Mouse (Mus musculus) limb, embryonic 10.5 days (tissue): ENCODE measurements around the gene Pcsk1n. TPM values are rescaled to one million over a fixed set of nuclear protein-coding genes. Genes with fewer than 3 reads are reported as not detected.
"Not testable (repeated sequence)": the region's sequence is repeated elsewhere in the genome, so short reads cannot be mapped to it uniquely, and the experiment has no call there.

ENCODE experiments used
- DNase-seq: peaks from one replicate; pipeline ENCODE4 v3.0.0-alpha.2; 2017; ENCODE audit warnings: low spot score
- H3K27ac ChIP-seq: fragments of 300-500 bp; sonication (generic); 2 replicates; pipeline ENCODE4 v1.5.1; 2016; ENCODE audit warnings: mild to moderate bottlenecking
- H3K27me3 ChIP-seq: fragments of 300-500 bp; sonication (generic); 2 replicates; pipeline ENCODE4 v1.6.1; 2016; ENCODE audit warnings: low read depth, mild to moderate bottlenecking; ENCODE audit not compliant: poor library complexity, severe bottlenecking
- H3K36me3 ChIP-seq: fragments of 300-500 bp; sonication (generic); 2 replicates; pipeline ENCODE4 v1.6.1; 2016; ENCODE audit warnings: mild to moderate bottlenecking, moderate library complexity
- H3K4me1 ChIP-seq: fragments of 300-500 bp; sonication (generic); 2 replicates; pipeline ENCODE4 v1.6.1; 2016
- H3K4me3 ChIP-seq: fragments of 300-500 bp; sonication (generic); 2 replicates; pipeline ENCODE4 v1.5.1; 2016; ENCODE audit warnings: mild to moderate bottlenecking, moderate library complexity
- H3K9me3 ChIP-seq: fragments of 300-500 bp; sonication (generic); replicated peaks from 2 replicates; pipeline ENCODE4 v1.6.1; 2016; ENCODE audit warnings: mild to moderate bottlenecking
- WGBS: fragments of 180-500 bp; shearing (Covaris S2); methylation state at CpG from one replicate; pipeline ENCODE4 v1.1.7; 2016; 5-methylcytosine and 5-hydroxymethylcytosine counted together
- polyA plus RNA-seq: library from polyadenylated mRNA; unstranded; fragments of >200 nt; fragmentation: Nextera tagmentation; extraction: Ambion mirVana; gene quantifications from 2 replicates; pipeline ENCODE4 v1.2.1, GENCODE M21; 2016

The Pcsk1n gene
- polyA plus RNA-seq, 1 experiment from 2014 or later = 0.06 TPM

GRCm38 (mm10) chrX:7910473-7910872 is 9.1 kb upstream of the Pcsk1n start:
- Histone ChIP-seq H3K36me3 (peaks cover 19% of the 10 kb centered on the region), H3K27ac (no peak overlapping the region), H3K4me3 (no peak overlapping the region), H3K9me3 (no peaks in the 10 kb centered on the region), H3K4me1 (no peaks in the 10 kb centered on the region), H3K27me3 (no peaks in the 10 kb centered on the region)
- no peak for DNase-seq
- 70% methylated on average over 6 of the region's 6 CpGs for WGBS

DNA sequence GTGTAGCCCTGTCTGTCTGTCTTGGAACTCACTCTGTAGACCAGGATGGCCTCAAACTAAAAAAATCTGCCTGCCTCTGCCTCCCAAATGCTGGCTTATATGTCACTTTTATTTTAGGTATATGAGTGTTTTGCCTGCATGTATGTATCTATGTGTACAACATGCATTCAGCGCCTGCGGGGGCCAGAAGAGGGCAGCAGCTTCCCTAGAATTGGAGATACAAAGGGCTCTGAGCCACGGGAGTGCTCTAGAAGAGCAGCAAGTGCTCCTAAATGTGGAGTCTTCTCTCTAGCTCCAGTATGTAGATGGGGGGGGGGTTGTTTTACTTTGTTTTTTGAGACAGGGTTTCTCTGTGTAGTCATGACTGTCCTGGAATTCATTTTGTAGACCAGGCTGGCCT is 4.0 kb upstream of the Pcsk1n start:
- DNase-seq = not testable (repeated sequence)
- 18% methylated on average over 3 of the region's 3 CpGs for WGBS

DNA sequence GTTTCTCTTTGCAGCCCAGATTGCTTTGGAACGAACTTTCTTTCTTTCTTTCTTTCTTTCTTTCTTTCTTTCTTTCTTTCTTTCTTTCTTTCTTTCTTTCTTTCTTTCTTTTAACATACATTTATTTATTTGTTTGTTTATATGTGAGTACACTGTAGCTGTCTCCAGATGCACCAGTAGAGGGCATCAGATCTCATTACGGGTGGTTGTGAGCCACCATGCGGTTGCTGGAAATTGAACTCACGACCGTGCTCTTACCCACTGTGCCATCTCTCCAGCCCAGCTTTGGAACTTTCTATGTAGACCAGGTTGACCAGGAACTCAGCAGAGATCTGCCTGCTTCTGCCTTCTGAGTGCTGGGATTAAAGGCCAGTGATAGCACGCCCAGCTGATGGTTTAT is 1.7 kb upstream of the Pcsk1n start:
- not testable (repeated sequence) for H3K27ac ChIP-seq, H3K4me3 ChIP-seq, H3K36me3 ChIP-seq, DNase-seq, H3K9me3 ChIP-seq
- Histone ChIP-seq H3K4me1 (peaks cover 12% of the 10 kb centered on the region), H3K27me3 (peaks cover 50% of the 10 kb centered on the region)
- 73% methylated on average over 6 of the region's 6 CpGs for WGBS

More for the DNA sequence above, 4.0 kb upstream of the Pcsk1n start:
- H3K4me3 ChIP-seq, H3K9me3 ChIP-seq, H3K4me1 ChIP-seq, H3K27ac ChIP-seq, H3K36me3 ChIP-seq: not testable (repeated sequence)
- peaks cover 27% of the 10 kb centered on the region for H3K27me3 ChIP-seq

GRCm38 (mm10) chrX:7922032-7922431 is 2.4 kb downstream of the Pcsk1n start:
- WGBS = 18% methylated on average over 27 of the region's 48 CpGs
- Histone ChIP-seq H3K4me3 (peak overlapping the region; percentile 36), H3K27me3 (peaks cover 91% of the 10 kb centered on the region), H3K36me3 (no peaks in the 10 kb centered on the region), H3K9me3 (no peaks in the 10 kb centered on the region), H3K27ac (no peak overlapping the region), H3K4me1 (peaks cover 12% of the 10 kb centered on the region)
- DNase-seq = peak; percentile 47

- Histone ChIP-seq H3K36me3 (peaks cover 23% of the 10 kb centered on the region), H3K27ac (no peak overlapping the region), H3K4me3 (no peak overlapping the region), H3K4me1 (peaks cover 6% of the 10 kb centered on the region; the same call in 1 of the 2 replicates), H3K27me3 (peaks cover 85% of the 10 kb centered on the region), H3K9me3 (0 out of 2 replicates have a peak, but pooled peaks cover 2% of the 10 kb centered on the region)
- DNase-seq = no peak
- WGBS = 70% methylated on average over 6 of the region's 6 CpGs
Measured at GRCm38 (mm10) chrX:7926266-7926665, 6.6 kb downstream of the Pcsk1n start.

DNA sequence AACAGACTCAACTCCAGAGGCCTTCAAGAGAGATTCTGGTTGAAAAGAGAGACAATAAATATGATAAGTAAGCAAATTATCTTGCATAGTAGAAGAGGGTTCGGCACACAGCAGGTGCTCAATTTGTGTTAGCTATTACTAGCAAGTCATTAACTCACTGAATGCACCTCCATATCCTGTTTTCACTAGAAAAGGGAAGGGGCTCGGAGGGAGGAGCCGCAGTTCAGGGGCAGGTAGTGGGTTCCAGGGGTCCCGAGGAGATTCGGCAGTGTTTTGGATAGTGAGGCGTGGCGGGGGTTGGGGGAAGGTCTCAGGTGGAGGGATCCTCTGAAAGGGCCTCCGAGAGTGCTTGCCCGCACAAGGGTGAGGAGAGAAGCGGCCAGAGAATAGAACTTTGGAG is 7.5 kb downstream of the Pcsk1n start:
- Histone ChIP-seq H3K36me3 (peaks cover 31% of the 10 kb centered on the region), H3K27ac (no peak overlapping the region), H3K9me3 (0 out of 2 replicates have a peak, but pooled peaks cover 2% of the 10 kb centered on the region), H3K27me3 (peaks cover 77% of the 10 kb centered on the region), H3K4me3 (no peak overlapping the region), H3K4me1 (peaks cover 3% of the 10 kb centered on the region; the same call in 1 of the 2 replicates)
- 17% methylated on average over 10 of the region's 10 CpGs for WGBS
- no peak for DNase-seq

- Histone ChIP-seq H3K4me1 (no peaks in the 10 kb centered on the region), H3K27me3 (peaks cover 65% of the 10 kb centered on the region), H3K4me3 (no peak within 1 kb of the TSS), H3K27ac (no peak within 1 kb of the TSS), H3K36me3 (peaks cover 42% of the 10 kb centered on the region), H3K9me3 (0 out of 2 replicates have a peak, but pooled peaks cover 2% of the 10 kb centered on the region)
- WGBS = 14% methylated on average over 19 of the region's 19 CpGs
- no peak for DNase-seq
Measured at GRCm38 (mm10) chrX:7928270-7928790, 8.7 kb downstream of the Pcsk1n start, which contains the start of gene Eras. Eras (minus strand) TSS chrX:7928607.

- Histone ChIP-seq H3K4me3 (no peak overlapping the region), H3K27me3 (no peaks in the 10 kb centered on the region), H3K9me3 (no peaks in the 10 kb centered on the region), H3K36me3 (peaks cover 60% of the 10 kb centered on the region), H3K4me1 (no peaks in the 10 kb centered on the region), H3K27ac (no peak overlapping the region)
- 24% methylated on average over 11 of the region's 11 CpGs for WGBS
- DNase-seq = no peak
Measured at GRCm38 (mm10) chrX:7936874-7937273, 17.3 kb downstream of the Pcsk1n start.

DNA sequence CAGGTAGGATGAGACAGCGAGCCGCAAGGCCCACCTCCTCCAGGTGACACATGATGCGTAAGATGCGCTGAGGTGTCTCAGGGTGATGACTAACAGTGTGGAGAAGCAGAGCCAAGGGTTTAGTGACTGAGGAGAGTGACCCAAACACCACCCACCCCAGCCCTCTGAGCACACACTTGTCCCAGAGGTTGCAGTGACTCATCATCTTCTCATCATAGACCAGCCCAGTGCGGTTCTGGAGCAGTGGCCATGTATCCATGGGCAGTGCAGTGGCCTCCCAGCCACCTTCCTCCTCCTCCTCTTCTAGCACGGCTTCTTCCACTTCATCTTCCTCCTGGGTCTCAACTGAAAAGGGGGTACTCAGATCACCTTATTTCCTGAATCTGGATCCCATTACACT is 18.0 kb downstream of the Pcsk1n start:
- no peak for DNase-seq
- 94% methylated on average over 6 of the region's 6 CpGs for WGBS
- Histone ChIP-seq H3K4me3 (no peak overlapping the region), H3K27me3 (no peaks in the 10 kb centered on the region), H3K9me3 (no peaks in the 10 kb centered on the region), H3K36me3 (peaks cover 54% of the 10 kb centered on the region), H3K27ac (no peak overlapping the region), H3K4me1 (no peaks in the 10 kb centered on the region)

GRCm38 (mm10) chrX:7945618-7946017 is 26.0 kb downstream of the Pcsk1n start:
- H3K4me1 ChIP-seq = no peaks in the 10 kb centered on the region
- no peak for DNase-seq
- 54% methylated on average over 8 of the region's 8 CpGs for WGBS
- no peak overlapping the region for H3K4me3 ChIP-seq
- peaks cover 11% of the 10 kb centered on the region for H3K36me3 ChIP-seq
- no peaks in the 10 kb centered on the region for H3K27me3 ChIP-seq
- no peak overlapping the region for H3K27ac ChIP-seq
- no peaks in the 10 kb centered on the region for H3K9me3 ChIP-seq

DNA sequence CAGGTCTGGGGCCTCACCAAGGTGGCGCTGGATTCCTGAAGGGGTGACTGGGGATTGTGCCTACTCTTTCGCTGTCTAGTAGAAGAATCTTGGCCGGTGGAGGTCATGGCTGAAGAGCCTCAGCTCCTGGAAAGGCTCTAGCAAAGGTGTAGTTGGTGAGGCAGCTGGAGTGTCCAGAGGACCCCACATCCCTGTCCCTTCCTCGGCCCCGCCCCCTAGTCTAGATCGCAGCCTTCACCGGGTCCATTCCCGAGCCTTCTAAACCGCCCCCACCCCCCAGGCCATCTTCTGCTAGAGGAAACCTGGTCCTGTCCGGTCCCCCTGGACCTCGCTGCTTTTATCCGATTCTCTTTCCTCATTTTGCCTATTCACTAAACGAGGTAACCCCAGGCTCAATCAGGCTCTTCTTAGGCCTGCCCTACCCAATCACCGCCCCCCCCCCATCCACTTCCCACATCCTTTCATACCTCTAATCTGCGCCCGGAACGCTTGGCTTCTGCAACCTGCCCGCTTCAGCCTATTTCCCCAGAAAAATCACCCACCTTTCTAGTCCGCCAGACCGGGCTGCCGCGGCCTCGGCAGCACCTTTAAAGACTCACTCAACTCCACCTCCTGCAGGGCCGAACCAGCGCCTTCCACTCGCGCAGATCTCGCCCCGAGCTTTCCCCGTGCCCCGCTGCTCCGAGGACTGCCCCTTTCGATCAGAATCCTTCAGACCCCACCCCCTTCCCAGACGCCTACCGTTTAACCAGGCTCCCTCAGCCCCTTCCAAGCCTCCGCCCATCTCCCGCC is 27.7 kb downstream of the Pcsk1n start, which contains the start of gene Hdac6:
Gene Hdac6 (minus strand): TSS at position 782 of the 792 bp plus-strand sequence.
- peak within 1 kb of the TSS; percentile 85 for H3K27ac ChIP-seq
- H3K27me3 ChIP-seq = no peaks in the 10 kb centered on the region
- peak; percentile 46 for DNase-seq
- H3K36me3 ChIP-seq = 0 out of 2 replicates have a peak, but pooled peaks cover 4% of the 10 kb centered on the region
- no peaks in the 10 kb centered on the region for H3K9me3 ChIP-seq
- H3K4me1 ChIP-seq = no peaks in the 10 kb centered on the region
- peak within 1 kb of the TSS; percentile 57 for H3K4me3 ChIP-seq
- WGBS = 17% methylated on average over 36 of the region's 37 CpGs

DNA sequence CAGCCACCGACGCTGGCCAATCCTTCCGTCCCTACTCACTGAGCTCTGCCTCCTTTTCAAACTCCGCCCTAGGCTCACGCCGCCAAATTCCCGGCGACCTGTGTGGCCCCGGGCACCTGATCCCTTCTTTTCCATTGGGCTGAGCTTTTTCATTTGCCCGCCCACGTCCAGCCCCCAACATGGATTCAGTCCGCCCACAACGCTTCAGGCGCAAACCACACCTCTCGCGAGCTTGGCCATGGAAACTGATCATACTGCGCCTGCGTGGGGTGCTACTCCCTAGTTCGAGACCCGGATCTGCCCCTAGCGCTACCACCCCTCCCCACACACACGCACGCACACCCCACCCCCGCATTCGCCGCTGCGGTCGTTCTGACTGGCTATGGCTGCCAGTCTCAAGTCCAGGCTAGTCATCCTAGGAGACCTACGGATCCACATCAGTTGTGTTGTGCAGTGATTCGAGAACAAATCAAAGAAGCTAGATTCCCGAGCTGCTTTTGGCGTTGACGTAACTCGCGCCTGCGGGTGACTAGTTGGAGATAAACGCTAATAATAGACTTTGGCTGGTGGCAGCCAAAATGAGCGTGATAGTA is 28.4 kb downstream of the Pcsk1n start:
- Histone ChIP-seq H3K27ac (peak overlapping the region; percentile 85), H3K9me3 (no peaks in the 10 kb centered on the region), H3K36me3 (0 out of 2 replicates have a peak, but pooled peaks cover 4% of the 10 kb centered on the region), H3K4me3 (peak overlapping the region; percentile 57), H3K27me3 (no peaks in the 10 kb centered on the region), H3K4me1 (no peaks in the 10 kb centered on the region)
- 13% methylated on average over 38 of the region's 38 CpGs for WGBS
- DNase-seq = peak; percentile 87

DNA sequence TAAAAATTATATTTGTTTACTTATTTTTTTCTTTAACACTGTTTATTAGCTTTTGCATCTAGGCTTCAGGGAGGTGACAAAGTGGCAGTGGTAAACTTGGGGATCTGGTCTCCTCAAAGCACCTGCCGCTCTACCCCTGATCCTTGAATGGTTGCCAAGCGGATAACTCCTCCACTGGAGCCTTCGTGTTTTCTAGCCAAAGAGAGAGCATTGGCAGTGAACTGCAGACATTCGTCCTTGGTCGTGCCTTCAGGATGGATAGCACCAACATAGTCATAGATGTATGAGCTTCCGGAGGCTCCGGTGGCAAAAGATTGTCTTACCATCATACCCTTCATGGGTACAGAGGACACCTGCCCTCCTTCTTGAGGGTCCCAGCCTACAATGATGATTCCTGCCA is 30.5 kb downstream of the Pcsk1n start:
- H3K27ac ChIP-seq = no peak overlapping the region
- no peaks in the 10 kb centered on the region for H3K4me1 ChIP-seq
- 96% methylated on average over 7 of the region's 7 CpGs for WGBS

More for the DNA sequence above, 30.5 kb downstream of the Pcsk1n start:
- H3K27me3 ChIP-seq = no peaks in the 10 kb centered on the region
- no peaks in the 10 kb centered on the region for H3K9me3 ChIP-seq
- no peak for DNase-seq
- H3K36me3 ChIP-seq = no peaks in the 10 kb centered on the region
- H3K4me3 ChIP-seq = no peak overlapping the region
